Mouse (Mus musculus): Measurements from ENCODE around the gene Olfr1261. TPM values are rescaled to one million over a fixed set of nuclear protein-coding genes. Genes with fewer than 3 reads are reported as not detected.

The Olfr1261 gene
- total and polyA plus RNA-seq, 3 experiments = 0.76 TPM; not detected in 2

DNA sequence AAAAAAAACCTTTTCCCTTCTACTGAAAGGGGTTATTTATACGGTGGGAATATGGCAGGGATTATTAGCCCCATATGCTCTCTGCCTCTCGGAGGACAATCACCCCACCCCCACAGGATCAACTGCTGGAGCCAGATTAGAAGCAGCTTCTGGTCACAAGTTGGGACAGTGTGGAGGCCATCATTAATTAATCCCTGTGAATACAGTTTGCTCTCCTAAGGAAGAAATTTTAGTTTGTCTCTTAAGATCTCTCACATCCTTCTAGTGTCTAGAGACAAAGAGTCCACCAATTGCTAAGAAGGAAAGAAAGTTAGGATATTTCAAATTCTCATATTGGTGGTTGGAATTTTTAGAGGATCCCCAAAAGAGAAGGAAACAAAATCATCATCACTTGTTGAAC is 34.5 kb downstream of the Olfr1261 start, which contains the start of gene Olfr1264:
Gene Olfr1264 (minus strand): TSS at position 101 of the 400 bp plus-strand sequence.
- DNase-seq (ENCODE audit: low spot score) (no peak), ATAC-seq (ENCODE audit: extremely low read depth, insufficient number of reproducible peaks, low FRiP score, poor library complexity, severe bottlenecking) (no peak)
- Histone ChIP-seq H3K27me3 (ENCODE audit: insufficient read depth, low read length) (no peaks in the 10 kb centered on the region), H3K9me3 (replicated peaks) (peaks cover 8% of the 10 kb centered on the region), H3K4me1 (ENCODE audit: insufficient read depth, low read depth, low read length) (no peaks in the 10 kb centered on the region), H3K36me3 (replicated peaks) (no peaks in the 10 kb centered on the region), H3K4me3 (ENCODE audit: low read depth, low read length) (no peak within 1 kb of the TSS)
- TF ChIP-seq GATA1 (IDR thresholded peaks at IDR 0.05; ENCODE audit: borderline replicate concordance, low read length) (no peak), GATA2 (IDR thresholded peaks at IDR 0.05; ENCODE audit: borderline replicate concordance, low read depth, low read length) (no peak), TAL1 (conservative IDR thresholded peaks at IDR 0.05; ENCODE audit: low read depth, low read length) (no peak), POLR2AphosphoS5 (IDR thresholded peaks at IDR 0.05; ENCODE audit: insufficient replicate concordance, low read depth, low read length) (no peak), CTCF (IDR thresholded peaks at IDR 0.05; ENCODE audit: low read depth, low read length) (no peak)

DNA sequence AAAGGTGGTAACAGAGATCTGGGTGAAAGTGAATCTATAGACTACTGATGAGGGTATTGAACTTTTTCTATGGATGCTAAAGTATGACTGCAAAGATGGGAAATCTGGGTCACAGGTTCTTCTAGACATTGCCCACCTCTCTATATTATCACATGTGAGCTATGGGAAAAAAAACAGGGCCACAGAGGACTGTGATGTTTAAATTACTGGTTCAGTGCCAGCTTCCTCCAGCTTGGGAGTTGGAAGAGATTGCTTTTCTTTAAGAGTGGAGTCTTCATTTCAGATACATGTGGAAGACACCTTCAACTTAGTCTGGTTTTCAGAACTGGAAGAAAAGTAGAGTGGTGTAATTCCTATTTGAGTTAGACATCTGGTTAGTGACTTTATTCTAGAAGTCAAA is 44.0 kb downstream of the Olfr1261 start, which contains the start of gene Olfr1265:
Gene Olfr1265 (plus strand): TSS at position 301 of the 400 bp plus-strand sequence.
- TF ChIP-seq POLR2AphosphoS5 (IDR thresholded peaks at IDR 0.05; ENCODE audit: insufficient replicate concordance, low read depth, low read length) (no peak), CTCF (IDR thresholded peaks at IDR 0.05; ENCODE audit: low read depth, low read length) (no peak), TAL1 (conservative IDR thresholded peaks at IDR 0.05; ENCODE audit: low read depth, low read length) (no peak), GATA2 (IDR thresholded peaks at IDR 0.05; ENCODE audit: borderline replicate concordance, low read depth, low read length) (no peak)
- no peak for ATAC-seq (ENCODE audit: extremely low read depth, insufficient number of reproducible peaks, low FRiP score, poor library complexity, severe bottlenecking)
- Histone ChIP-seq H3K4me1 (ENCODE audit: insufficient read depth, low read depth, low read length) (no peaks in the 10 kb centered on the region), H3K36me3 (replicated peaks) (no peaks in the 10 kb centered on the region), H3K4me3 (ENCODE audit: low read depth, low read length) (no peak within 1 kb of the TSS), H3K27me3 (ENCODE audit: insufficient read depth, low read length) (no peaks in the 10 kb centered on the region), H3K9me3 (replicated peaks) (peaks cover 9% of the 10 kb centered on the region)
- DNase-seq (ENCODE audit: low spot score) = no peak

Other genes with a start within 250 kb of the Olfr1261 start
- not detected in 2 replicates for gene Olfr1253, start 234.1 kb upstream of the Olfr1261 start, total RNA-seq (2014; fragmentation: Nextera tagmentation)
- 0.06 and 0.16 TPM in 2 replicates for gene Olfr1253, start 234.1 kb upstream of the Olfr1261 start, total RNA-seq (2017)
- not detected in 2 replicates for gene Olfr1253, start 234.1 kb upstream of the Olfr1261 start, polyA plus RNA-seq (2012)
- gene Olfr1254, start 197.6 kb upstream of the Olfr1261 start, total RNA-seq (2014; fragmentation: Nextera tagmentation) = not detected in 2 replicates
- gene Olfr1254, start 197.6 kb upstream of the Olfr1261 start, total RNA-seq (2017) = 0.22 TPM in 1 of 2 replicates, not detected in the other
- not detected in 2 replicates for gene Olfr1254, start 197.6 kb upstream of the Olfr1261 start, polyA plus RNA-seq (2012)
- gene Olfr1255, start 179.2 kb upstream of the Olfr1261 start, total RNA-seq (2014; fragmentation: Nextera tagmentation) = not detected in 2 replicates
- gene Olfr1255, start 179.2 kb upstream of the Olfr1261 start, total RNA-seq (2017) = not detected in 2 replicates
- not detected in 2 replicates for gene Olfr1255, start 179.2 kb upstream of the Olfr1261 start, polyA plus RNA-seq (2012)
- gene Olfr1256, start 149.7 kb upstream of the Olfr1261 start, total RNA-seq (2014; fragmentation: Nextera tagmentation) = not detected in 2 replicates
- 0.06 and 0.11 TPM in 2 replicates for gene Olfr1256, start 149.7 kb upstream of the Olfr1261 start, total RNA-seq (2017)
- not detected in 2 replicates for gene Olfr1256, start 149.7 kb upstream of the Olfr1261 start, polyA plus RNA-seq (2012)
- gene Olfr48, start 143.0 kb upstream of the Olfr1261 start, total RNA-seq (2014; fragmentation: Nextera tagmentation) = not detected in 2 replicates
- not detected in 2 replicates for gene Olfr48, start 143.0 kb upstream of the Olfr1261 start, total RNA-seq (2017)
- gene Olfr48, start 143.0 kb upstream of the Olfr1261 start, polyA plus RNA-seq (2012) = not detected in 2 replicates
- gene Olfr1257, start 112.8 kb upstream of the Olfr1261 start, total RNA-seq (2014; fragmentation: Nextera tagmentation) = not detected in 2 replicates
- 0.16 TPM in 1 of 2 replicates, not detected in the other for gene Olfr1257, start 112.8 kb upstream of the Olfr1261 start, total RNA-seq (2017)
- not detected in 2 replicates for gene Olfr1257, start 112.8 kb upstream of the Olfr1261 start, polyA plus RNA-seq (2012)
- gene Olfr1258, start 63.9 kb upstream of the Olfr1261 start, total RNA-seq (2014; fragmentation: Nextera tagmentation) = not detected in 2 replicates
- 0.11 and 0.12 TPM in 2 replicates for gene Olfr1258, start 63.9 kb upstream of the Olfr1261 start, total RNA-seq (2017)
- gene Olfr1258, start 63.9 kb upstream of the Olfr1261 start, polyA plus RNA-seq (2012) = not detected in 2 replicates
- not detected in 2 replicates for gene Olfr1259, start 42.6 kb upstream of the Olfr1261 start, total RNA-seq (2014; fragmentation: Nextera tagmentation)
- 0.05 and 0.17 TPM in 2 replicates for gene Olfr1259, start 42.6 kb upstream of the Olfr1261 start, total RNA-seq (2017)
- not detected in 2 replicates for gene Olfr1259, start 42.6 kb upstream of the Olfr1261 start, polyA plus RNA-seq (2012)
- gene Olfr1260, start 16.9 kb upstream of the Olfr1261 start, total RNA-seq (2014; fragmentation: Nextera tagmentation) = not detected in 2 replicates
- 0.06 and 0.11 TPM in 2 replicates for gene Olfr1260, start 16.9 kb upstream of the Olfr1261 start, total RNA-seq (2017)
- gene Olfr1260, start 16.9 kb upstream of the Olfr1261 start, polyA plus RNA-seq (2012) = not detected in 2 replicates
- not detected in 2 replicates for gene Olfr1262, start 8.9 kb downstream of the Olfr1261 start, total RNA-seq (2014; fragmentation: Nextera tagmentation)
- 0.06 and 0.11 TPM in 2 replicates for gene Olfr1262, start 8.9 kb downstream of the Olfr1261 start, total RNA-seq (2017)
- gene Olfr1262, start 8.9 kb downstream of the Olfr1261 start, polyA plus RNA-seq (2012) = not detected in 2 replicates
- gene Olfr1263, start 20.9 kb downstream of the Olfr1261 start, total RNA-seq (2014; fragmentation: Nextera tagmentation) = not detected in 2 replicates
- 0.06 and 0.11 TPM in 2 replicates for gene Olfr1263, start 20.9 kb downstream of the Olfr1261 start, total RNA-seq (2017)
- not detected in 2 replicates for gene Olfr1263, start 20.9 kb downstream of the Olfr1261 start, polyA plus RNA-seq (2012)
- gene Olfr1264, start 34.4 kb downstream of the Olfr1261 start, total RNA-seq (2014; fragmentation: Nextera tagmentation) = not detected in 2 replicates
- gene Olfr1264, start 34.4 kb downstream of the Olfr1261 start, total RNA-seq (2017) = 0.06 and 0.22 TPM in 2 replicates
- not detected in 2 replicates for gene Olfr1264, start 34.4 kb downstream of the Olfr1261 start, polyA plus RNA-seq (2012)
- not detected in 2 replicates for gene Olfr1265, start 44.1 kb downstream of the Olfr1261 start, total RNA-seq (2014; fragmentation: Nextera tagmentation)
- 0.38 TPM in 1 of 2 replicates, not detected in the other for gene Olfr1265, start 44.1 kb downstream of the Olfr1261 start, total RNA-seq (2017)
- not detected in 2 replicates for gene Olfr1265, start 44.1 kb downstream of the Olfr1261 start, polyA plus RNA-seq (2012)
- not detected in 2 replicates for gene Olfr140, start 72.4 kb downstream of the Olfr1261 start, total RNA-seq (2014; fragmentation: Nextera tagmentation)
- 0.05 and 0.12 TPM in 2 replicates for gene Olfr140, start 72.4 kb downstream of the Olfr1261 start, total RNA-seq (2017)
- not detected in 2 replicates for gene Olfr140, start 72.4 kb downstream of the Olfr1261 start, polyA plus RNA-seq (2012)
- not detected in 2 replicates for gene Olfr1269, start 130.2 kb downstream of the Olfr1261 start, total RNA-seq (2014; fragmentation: Nextera tagmentation)
- 0.33 TPM in 1 of 2 replicates, not detected in the other for gene Olfr1269, start 130.2 kb downstream of the Olfr1261 start, total RNA-seq (2017)
- gene Olfr1269, start 130.2 kb downstream of the Olfr1261 start, polyA plus RNA-seq (2012) = not detected in 2 replicates
- not detected in 2 replicates for gene Olfr32, start 151.1 kb downstream of the Olfr1261 start, total RNA-seq (2014; fragmentation: Nextera tagmentation)
- gene Olfr32, start 151.1 kb downstream of the Olfr1261 start, total RNA-seq (2017) = 0.12 and 0.16 TPM in 2 replicates
- gene Olfr32, start 151.1 kb downstream of the Olfr1261 start, polyA plus RNA-seq (2012) = not detected in 2 replicates
- not detected in 2 replicates for gene Olfr1270, start 161.9 kb downstream of the Olfr1261 start, total RNA-seq (2014; fragmentation: Nextera tagmentation)
- 0.12 and 0.27 TPM in 2 replicates for gene Olfr1270, start 161.9 kb downstream of the Olfr1261 start, total RNA-seq (2017)
- gene Olfr1270, start 161.9 kb downstream of the Olfr1261 start, polyA plus RNA-seq (2012) = not detected in 2 replicates
- gene Olfr1506, start 233.3 kb downstream of the Olfr1261 start, total RNA-seq (2014; fragmentation: Nextera tagmentation) = not detected in 2 replicates
- gene Olfr1506, start 233.3 kb downstream of the Olfr1261 start, total RNA-seq (2017) = not detected in 2 replicates
- gene Olfr1506, start 233.3 kb downstream of the Olfr1261 start, polyA plus RNA-seq (2012) = not detected in 2 replicates